Mouse (Mus musculus) frontal cortex, postnatal 10 days (tissue): ENCODE results near the gene Trip13.

Experiments
- DNase-seq, 2 experiments: peaks; one replicate each; pipeline ENCODE4 v3.0.0; 2022; ENCODE audit warnings: low spot score in 2 of 2, mixed read lengths in 1 of 2

Trip13 gene

DNA sequence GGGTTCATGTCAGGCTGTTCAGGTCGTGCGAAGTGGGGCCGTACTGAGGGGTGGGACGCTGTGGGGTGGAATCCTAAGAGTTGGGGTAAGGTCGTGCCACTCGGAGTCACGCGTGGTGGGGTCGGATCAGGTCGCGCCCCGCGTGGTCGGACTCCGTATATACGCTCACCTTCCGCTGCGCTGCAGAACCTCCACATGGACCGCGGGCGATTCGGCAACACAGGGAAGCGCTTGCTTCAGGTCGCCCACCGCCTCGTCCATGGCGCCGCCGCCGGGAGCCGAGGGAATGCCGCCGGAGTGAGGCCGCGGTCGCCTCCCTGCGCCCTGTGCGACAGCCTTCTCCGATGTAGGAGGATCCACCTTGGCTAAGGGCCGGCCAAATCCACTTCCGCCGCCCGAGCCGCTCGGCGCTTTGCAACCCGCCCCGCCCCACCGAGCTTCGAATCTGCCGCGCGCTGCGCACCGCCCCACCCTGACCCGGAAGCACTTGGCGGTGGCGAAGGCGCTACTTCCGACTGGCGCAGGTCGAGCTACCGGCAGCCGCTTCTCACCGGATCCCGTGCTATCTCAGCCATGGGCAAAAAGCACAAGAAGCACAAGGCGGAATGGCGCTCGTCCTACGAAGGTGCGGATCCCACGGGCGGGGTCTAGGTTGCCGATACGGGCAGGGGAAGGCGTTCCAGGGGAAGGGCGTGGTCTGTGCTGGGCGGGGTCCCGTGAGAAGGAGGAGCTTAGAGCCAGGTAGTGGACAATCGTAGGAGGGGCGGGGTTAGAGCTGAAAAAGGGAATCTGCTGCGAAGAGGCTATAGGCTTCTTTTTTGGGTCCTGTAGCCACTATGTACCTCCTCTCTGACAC is at the start of gene Trip13, which contains the start of gene Brd9:
Trip13 (minus strand) TSS at position 464 of the 856 bp plus-strand sequence.
Brd9 (plus strand) TSS at position 491 of the 856 bp plus-strand sequence.
- peak; percentile 82 to 89 for DNase-seq

- no peak for DNase-seq
These were observed 39.4 kb upstream of the Trip13 start for GRCm38 (mm10) chr13:73976935-73977334.

- DNase-seq = no peak
These were observed 36.9 kb upstream of the Trip13 start for GRCm38 (mm10) chr13:73974523-73974922.

DNA sequence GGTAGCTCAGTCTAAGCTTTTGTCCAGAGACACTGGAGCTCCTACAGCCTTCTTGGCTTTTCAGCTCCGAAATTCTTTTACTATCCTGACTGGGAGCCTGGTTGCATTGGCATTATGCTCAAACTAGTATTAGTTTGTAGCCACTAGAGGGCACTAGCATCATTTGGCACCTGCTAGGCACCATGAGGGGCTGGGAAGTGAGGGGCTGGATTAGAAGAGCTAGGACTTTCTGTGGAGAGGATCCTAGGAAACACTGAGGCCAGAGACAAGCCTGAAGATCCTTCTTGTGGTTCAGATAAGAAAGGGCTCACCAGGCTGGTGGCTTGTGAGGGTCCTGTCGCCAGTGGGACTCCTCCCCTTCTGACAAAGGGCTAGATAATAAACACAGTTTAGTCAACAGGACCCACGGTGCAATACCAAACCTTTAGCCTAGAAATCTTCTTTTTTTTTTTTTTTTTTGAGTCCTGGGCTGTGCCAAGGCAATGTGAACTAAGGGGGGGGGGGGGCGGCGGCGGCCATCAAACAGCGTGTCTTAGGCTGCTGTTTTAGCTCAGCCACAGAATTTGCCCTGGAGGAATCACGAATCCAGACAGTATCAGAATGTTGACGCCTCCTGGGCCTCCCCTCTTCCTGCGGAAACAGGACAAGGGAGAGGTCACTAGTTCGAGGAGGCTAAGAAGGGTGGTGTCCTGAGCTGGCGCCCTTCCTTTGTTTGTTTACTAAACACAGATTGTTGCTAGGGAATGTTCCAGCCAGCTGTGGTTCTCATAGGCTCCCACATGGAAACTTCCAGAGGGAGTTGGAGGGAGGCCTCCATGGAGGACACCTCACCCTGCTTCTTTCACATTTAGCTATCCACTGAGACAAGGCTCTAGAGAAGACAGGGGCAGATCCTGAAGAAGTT is 33.2 kb upstream of the Trip13 start:
- DNase-seq = peak in 1 of 2 experiments; percentile 44

DNA sequence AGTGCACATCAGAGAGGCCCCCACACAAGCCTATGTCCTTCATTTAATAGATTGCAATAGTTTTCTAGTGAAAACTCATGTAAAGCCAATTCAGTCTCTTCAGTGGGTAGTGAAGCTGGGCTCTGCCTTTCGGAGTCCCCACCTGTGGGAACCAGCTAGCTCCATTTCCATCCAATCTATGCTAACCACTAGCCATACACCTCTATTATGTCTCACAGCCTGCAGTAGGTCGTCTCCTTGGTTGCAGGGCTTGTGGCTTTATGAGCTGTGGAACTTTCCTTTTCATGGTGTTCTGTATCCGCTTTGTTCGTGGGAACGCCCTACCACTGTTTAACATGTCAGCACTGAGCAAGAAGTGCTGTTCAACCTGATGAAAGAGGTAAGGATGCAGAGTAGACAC is 26.0 kb upstream of the Trip13 start, which contains the start of gene Zdhhc11:
Zdhhc11 (plus strand) TSS at position 301 of the 400 bp plus-strand sequence.
- DNase-seq = no peak

DNA sequence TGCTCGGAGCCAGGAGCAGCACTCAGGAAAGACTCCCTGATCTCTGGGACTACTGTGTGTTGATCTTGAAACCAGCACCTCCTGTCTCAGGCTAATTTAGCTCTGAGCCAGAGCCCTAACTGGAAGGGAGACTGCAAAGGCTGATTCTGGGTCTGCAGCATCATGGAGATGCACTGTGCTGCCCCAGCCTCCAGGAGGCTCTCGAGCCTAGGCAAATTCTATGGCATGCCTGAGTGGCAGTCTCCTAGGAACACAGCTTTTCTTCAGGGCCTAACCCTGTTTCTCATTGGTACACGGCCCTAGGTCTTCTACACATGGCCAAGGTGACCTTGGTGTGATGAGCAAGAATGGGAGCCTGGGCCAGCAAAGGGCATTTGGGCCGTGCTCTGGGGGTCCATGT is 23.6 kb upstream of the Trip13 start:
- no peak for DNase-seq

DNA sequence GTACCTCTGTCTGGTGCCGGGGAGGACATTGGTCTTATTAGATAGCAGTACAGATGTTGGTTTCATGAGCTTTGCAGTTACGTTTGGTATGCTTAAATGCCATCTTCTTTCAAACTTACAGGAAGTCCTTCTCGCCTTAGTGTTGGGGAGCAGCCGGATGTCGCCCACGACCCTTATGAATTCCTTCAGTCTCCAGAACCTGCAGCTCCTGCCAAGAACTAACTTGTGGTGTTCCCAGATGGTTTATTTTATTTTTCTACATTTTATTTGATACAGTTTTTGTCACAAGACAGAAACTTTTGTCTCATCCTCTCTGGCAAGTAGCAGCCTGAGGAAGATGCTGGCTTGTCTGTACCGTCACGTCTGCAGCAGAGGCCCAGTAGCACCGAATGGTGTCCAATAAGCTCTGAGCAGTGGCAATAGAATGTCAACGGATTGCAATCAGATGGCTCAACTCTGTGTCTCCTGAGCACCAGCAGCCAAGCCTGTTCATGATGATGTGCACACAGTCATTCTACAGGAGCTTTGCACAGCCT is 22.6 kb upstream of the Trip13 start:
- DNase-seq = no peak

DNA sequence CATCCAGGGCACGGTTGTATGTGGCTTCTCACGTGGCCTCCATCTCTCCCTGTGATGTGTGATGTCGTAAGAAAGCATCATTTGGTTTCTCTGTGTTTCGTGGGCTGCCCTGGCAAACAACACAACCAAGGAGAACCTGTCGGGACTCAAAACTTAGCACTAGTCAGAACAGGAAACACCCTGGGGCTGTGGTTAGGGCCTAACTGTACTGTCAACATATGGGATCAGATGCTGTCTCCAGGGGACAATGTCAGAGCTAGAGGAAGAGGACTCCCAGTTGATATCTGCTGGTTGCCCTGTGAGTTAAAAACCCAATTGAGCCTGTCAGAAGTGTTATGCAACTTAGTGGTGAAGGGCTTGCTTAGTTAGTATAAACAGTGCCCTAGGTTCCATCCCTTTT is 17.9 kb upstream of the Trip13 start:
- DNase-seq = no peak

- DNase-seq = no peak
These were observed 17.1 kb upstream of the Trip13 start for GRCm38 (mm10) chr13:73954666-73955065.

GRCm38 (mm10) chr13:73953551-73954130 is 16.1 kb upstream of the Trip13 start:
- DNase-seq = no peak

- DNase-seq = no peak
These were observed 7.0 kb upstream of the Trip13 start for GRCm38 (mm10) chr13:73944606-73945005.

- DNase-seq = no peak
These were observed 1.5 kb upstream of the Trip13 start for GRCm38 (mm10) chr13:73939101-73939500.

DNA sequence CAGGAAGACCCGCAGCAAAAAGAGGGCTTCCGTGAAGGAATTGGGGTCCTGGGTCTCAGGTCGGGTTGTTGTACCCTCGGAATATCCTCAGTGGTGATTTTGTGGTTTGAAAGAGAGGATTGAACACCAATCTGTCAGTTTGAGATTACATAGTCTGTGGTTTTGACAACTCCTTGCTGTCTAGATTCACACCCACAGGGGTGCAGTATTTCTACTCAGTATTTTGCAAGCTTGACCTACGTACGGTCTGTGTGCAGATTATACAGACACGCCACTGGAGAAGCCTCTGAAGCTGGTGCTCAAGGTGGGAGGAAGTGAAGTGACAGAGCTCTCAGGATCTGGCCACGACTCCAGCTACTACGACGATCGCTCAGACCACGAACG is 585 bp upstream of the Trip13 start:
- DNase-seq = no peak

DNA sequence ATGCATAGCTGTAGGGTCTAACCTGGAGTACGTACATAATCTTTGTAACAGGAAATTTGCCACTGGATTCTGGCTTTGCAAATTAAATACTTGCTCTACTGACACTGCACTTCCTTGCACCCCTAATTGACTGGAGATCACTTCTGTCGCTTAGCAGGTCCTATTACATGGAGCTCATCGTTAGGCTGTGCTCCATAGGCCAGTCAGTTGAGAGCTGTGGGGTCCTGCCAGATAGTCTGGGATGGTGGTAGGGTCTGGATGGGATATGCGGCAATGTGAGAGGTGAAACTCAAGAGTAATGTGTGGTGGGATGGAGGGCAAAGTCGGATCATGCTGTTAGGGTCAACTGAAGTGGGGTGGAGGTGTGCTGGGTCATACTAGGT is 655 bp downstream of the Trip13 start:
- DNase-seq = no peak

GRCm38 (mm10) chr13:73932201-73932600 is 5.4 kb downstream of the Trip13 start:
- no peak for DNase-seq

DNA sequence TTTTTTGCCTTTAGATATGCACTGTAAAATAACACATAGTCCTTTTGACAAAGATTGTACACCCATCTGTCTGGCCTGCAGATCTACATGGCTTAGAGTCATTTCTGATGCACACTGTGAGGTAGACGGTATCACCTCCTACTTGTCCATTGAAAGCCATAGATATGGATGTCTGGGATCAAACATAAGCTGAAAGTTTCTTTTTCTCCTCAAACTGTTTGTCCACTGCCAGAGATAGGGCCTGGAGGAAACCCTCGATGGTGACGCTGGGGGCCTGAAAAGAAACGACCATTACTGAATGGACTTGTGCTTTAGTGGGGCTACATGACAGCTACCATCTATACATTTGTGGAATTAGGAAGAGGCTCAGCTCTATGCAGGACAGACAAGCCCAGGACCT is 24.5 kb downstream of the Trip13 start:
- no peak for DNase-seq

- peak in 1 of 2 experiments; percentile 47 for DNase-seq
These were observed 29.7 kb downstream of the Trip13 start for GRCm38 (mm10) chr13:73907683-73908412.

- DNase-seq = no peak
These were observed 30.4 kb downstream of the Trip13 start for GRCm38 (mm10) chr13:73907136-73907535.

DNA sequence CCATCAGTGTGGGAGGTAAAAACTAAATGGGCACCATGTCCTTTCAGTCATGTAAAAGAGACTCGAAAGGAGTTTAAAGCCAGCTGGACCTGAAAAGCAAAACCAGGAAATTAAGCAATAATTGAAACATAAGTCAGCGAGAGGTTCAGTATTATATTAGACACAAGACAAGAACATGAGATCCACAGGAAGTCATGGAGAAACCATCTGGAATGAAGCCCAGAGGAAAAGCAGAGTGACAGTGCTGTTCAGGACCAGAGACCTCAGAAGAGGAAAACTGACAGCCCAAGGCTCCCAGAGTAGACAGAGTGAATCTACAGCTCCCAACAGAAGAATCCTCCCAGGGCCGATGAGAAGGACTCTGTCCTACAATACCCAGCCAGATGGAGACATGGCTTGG is 40.0 kb downstream of the Trip13 start:
- no peak for DNase-seq

GRCm38 (mm10) chr13:73892493-73893178 is 44.9 kb downstream of the Trip13 start:
- no peak for DNase-seq
